ENCODE assay signal across 38 mouse cellular contexts in the genomic region with DNA sequence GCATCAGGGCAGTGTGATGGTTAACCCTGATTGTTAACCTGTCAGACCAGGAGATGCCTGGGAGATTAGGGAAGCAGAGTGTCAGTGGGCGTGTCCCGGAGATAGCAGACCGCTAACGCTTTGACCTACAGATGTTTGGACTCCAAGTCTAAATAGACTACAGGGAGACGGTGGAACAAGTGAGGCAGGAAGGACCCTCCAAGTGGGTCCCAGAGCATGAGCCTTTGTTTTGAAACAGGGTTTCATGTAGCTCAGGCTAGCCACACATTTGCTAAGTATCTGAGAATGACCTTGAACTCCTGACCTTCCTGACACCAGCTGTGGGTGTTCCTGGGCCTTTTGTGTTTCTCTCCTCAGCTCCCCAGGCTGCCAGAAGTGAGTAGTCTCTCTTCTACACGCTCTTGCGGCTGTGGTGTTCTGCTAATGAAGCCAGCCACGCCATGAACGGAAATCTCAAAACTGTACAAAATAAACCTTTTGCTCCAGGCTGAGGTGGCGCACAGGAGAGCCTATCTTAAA. TPM values are rescaled to one million over a fixed set of nuclear protein-coding genes. Genes with fewer than 3 reads are reported as not detected.
DNase-seq lines count a peak whose midpoint lies in the region; ATAC-seq and TF ChIP-seq lines count a peak whose summit lies in the region.
"Had no signal": no experiment of that assay in that cellular context is flagged by ENCODE, and none has a peak within 500 bp of the region (broad histone marks: within the 10 kb centered on the region; RNA-seq: fewer than 3 reads in every experiment).

No protein-coding gene starts in this region.

- intact Hi-C loops in gastrocnemius, adult 2 months (cut with DNase I) = no loop called here

- 53% methylated on average over 10 of the region's 10 CpGs for WGBS in heart, embryonic 13.5 days

- peaks cover 14% of the 10 kb centered on the region for H3K36me3 ChIP-seq in heart, embryonic 13.5 days
- H3K36me3 ChIP-seq in ES-E14 (ENCODE audit: control insufficient read depth, insufficient read depth, low read length, poor library complexity, severe bottlenecking) = peaks cover 10% of the 10 kb centered on the region; the same call in 1 of the 2 replicates
- H3K36me3 ChIP-seq: intestine, embryonic 15.5 days had no signal

- no peak overlapping the region for H3K4me2 ChIP-seq in heart, embryonic 13.5 days
- H3K4me2 ChIP-seq: forebrain, embryonic 12.5 days; hindbrain, embryonic 12.5 days; intestine, embryonic 15.5 days; limb, embryonic 13.5 days; liver, embryonic 11.5 days; midbrain, embryonic 13.5 days; neural tube, embryonic 13.5 days had no signal

- peak overlapping the region; percentile 92 for H3K27ac ChIP-seq in gastrocnemius, adult 2 months
- H3K27ac ChIP-seq in heart, embryonic 13.5 days (replicated peaks) = peak overlapping the region; percentile 12; the same call in 1 of the 2 replicates
- H3K27ac ChIP-seq in ES-E14 (ENCODE audit: insufficient read depth, low read depth, low read length, poor library complexity, severe bottlenecking) = peak overlapping the region; percentile 97
- H3K27ac ChIP-seq: forebrain, embryonic 12.5 days; hindbrain, embryonic 12.5 days; hindbrain, postnatal 0 days; intestine, embryonic 15.5 days; kidney, postnatal 0 days; limb, embryonic 13.5 days; midbrain, embryonic 13.5 days; neural tube, embryonic 13.5 days; stomach, postnatal 0 days had no signal

- ATAC-seq in heart, embryonic 13.5 days (ENCODE audit: extremely low read depth, insufficient number of reproducible peaks, low FRiP score, low TSS enrichment) = no peak
- ATAC-seq in megakaryocyte progenitor cell, adult 5-6 weeks (replicated peaks; ENCODE audit: poor library complexity) = no peak
- ATAC-seq: hindbrain, postnatal 0 days; intestine, embryonic 15.5 days; midbrain, embryonic 13.5 days had no signal

- peaks cover 60% of the 10 kb centered on the region for H3K4me1 ChIP-seq in heart, embryonic 13.5 days
- peaks cover 21 to 24% of the 10 kb centered on the region in 2 experiments for H3K4me1 ChIP-seq in ES-E14 (ENCODE audit: control insufficient read depth in 2 of 2, insufficient read depth in 2 of 2, low read length in 2 of 2, poor library complexity in 1 of 2)
- H3K4me1 ChIP-seq: intestine, embryonic 15.5 days; limb, embryonic 13.5 days; midbrain, embryonic 13.5 days had no signal

- DNase-seq in gastrocnemius, adult 2 months = no peak
- no peak for DNase-seq in gastrocnemius, postnatal 10 days
- DNase-seq in heart, postnatal 4 days = no peak
- peak; percentile 82 for DNase-seq in ES-E14 (ENCODE audit: low read depth, low spot score)
- DNase-seq in yolk sac, embryonic 10.5 days (ENCODE audit: low spot score) = peak; percentile 18
- DNase-seq: adrenal gland, postnatal 10 days; B cell, adult 2 months; gastrocnemius, postnatal 36 days; kidney, adult 8-10 months; kidney, postnatal 4 days; lung, adult 18-20 months; lung, postnatal 4 days; right cerebral cortex, postnatal 4 days; thymus, adult 18-20 months; thymus, postnatal 25 days had no signal

- no peak overlapping the region for H3K4me3 ChIP-seq in gastrocnemius, adult 2 months
- H3K4me3 ChIP-seq in heart, embryonic 13.5 days = no peak overlapping the region
- no peak overlapping the region for H3K4me3 ChIP-seq in ES-E14 (ENCODE audit: insufficient read depth in 1 of 2, low read depth in 1 of 2, low read length in 2 of 2, poor library complexity in 1 of 2, severe bottlenecking in 1 of 2)
- H3K4me3 ChIP-seq: erythroblast, embryonic 14.5 days; forebrain, embryonic 12.5 days; hindbrain, embryonic 12.5 days; intestine, embryonic 15.5 days; limb, embryonic 13.5 days; midbrain, embryonic 13.5 days; neural tube, embryonic 13.5 days had no signal

- H3K9me3 ChIP-seq in heart, embryonic 13.5 days = no peaks in the 10 kb centered on the region
- H3K9me3 ChIP-seq in ES-E14 (ENCODE audit: control insufficient read depth, insufficient read depth, low read depth, low read length) = no peaks in the 10 kb centered on the region
- H3K9me3 ChIP-seq: forebrain, embryonic 12.5 days; hindbrain, embryonic 12.5 days; intestine, embryonic 15.5 days; limb, embryonic 13.5 days; midbrain, embryonic 13.5 days; neural tube, embryonic 13.5 days had no signal

- TF ChIP-seq CTCF in gastrocnemius, adult 2 months (IDR thresholded peaks at IDR 0.05) = no peak

- peaks cover 20% of the 10 kb centered on the region for H3K27me3 ChIP-seq in heart, embryonic 13.5 days (replicated peaks)

- in situ Hi-C loops in ES-E14 (cut with MboI; ENCODE audit: low sequenced_read_pairs in 2 of 2, unreplicated experiment in 2 of 2) = no loop called here

- no peak overlapping the region for H3K9ac ChIP-seq in heart, embryonic 13.5 days
- no peak overlapping the region for H3K9ac ChIP-seq in ES-E14 (ENCODE audit: insufficient read depth, low read depth, low read length, poor library complexity, severe bottlenecking)
- H3K9ac ChIP-seq: forebrain, embryonic 12.5 days; hindbrain, embryonic 12.5 days; intestine, embryonic 15.5 days; limb, embryonic 13.5 days; midbrain, embryonic 13.5 days; neural tube, embryonic 13.5 days had no signal

TF ChIP-seq in ES-E14, 5 proteins besides CTCF, POLR2A, EP300 and RAD21:
- TF ChIP-seq CHD2 (IDR thresholded peaks at IDR 0.05; ENCODE audit: low read depth, low read length) (peak; percentile 43; the same call in 1 of the 2 replicates), ZNF384 (IDR thresholded peaks at IDR 0.05; ENCODE audit: low read depth, low read length) (no peak)
TF ChIP-seq in ES-E14: peak in this region for 1.

RNA-seq across cellular contexts. Expression of gene Fitm2, which starts 9.1 kb away (rescaled TPM):
- 100 to 1,000 TPM in 1 of 2 experiments, 10 to 100 TPM in 1; 73.8 to 106 TPM for total RNA-seq in gastrocnemius, adult 2 months (2021)
- total RNA-seq in gastrocnemius, postnatal 10 days (2021) = 10 to 100 TPM; 32.0 to 35.5 TPM
- 11.7 and 11.9 TPM in 2 replicates for polyA plus RNA-seq in heart, embryonic 13.5 days (2015; fragmentation: Nextera tagmentation; extraction: Ambion mirVana)
- 10 to 100 TPM; 27.8 to 28.1 TPM for total RNA-seq in heart, postnatal 4 days (2021)
- total RNA-seq in ES-E14 (2012; rRNA removed) = 23.4 and 29.8 TPM in 2 replicates
- total RNA-seq in megakaryocyte progenitor cell, adult 5-6 weeks (2015) = 1.5 and 3.2 TPM in 2 replicates
- 5.8 and 6.4 TPM in 2 replicates for total RNA-seq in megakaryocyte progenitor cell, adult 5-6 weeks (2017)

RNA-seq across cellular contexts. Expression of gene Gdap1l1, which starts 25.0 kb away (rescaled TPM):
- not detected for total RNA-seq in gastrocnemius, adult 2 months (2021)
- under 1 TPM; 0.14 to 0.34 TPM for total RNA-seq in gastrocnemius, postnatal 10 days (2021)
- 0.41 and 0.48 TPM in 2 replicates for polyA plus RNA-seq in heart, embryonic 13.5 days (2015; fragmentation: Nextera tagmentation; extraction: Ambion mirVana)
- not detected for total RNA-seq in heart, postnatal 4 days (2021)
- total RNA-seq in ES-E14 (2012; rRNA removed) = 1.1 and 3.1 TPM in 2 replicates
- not detected in 2 replicates for total RNA-seq in megakaryocyte progenitor cell, adult 5-6 weeks (2015)
- not detected in 2 replicates for total RNA-seq in megakaryocyte progenitor cell, adult 5-6 weeks (2017)
- total RNA-seq: gastrocnemius, postnatal 36 days; heart, adult 8-10 months; megakaryocyte-erythroid progenitor cell, adult 5-6 weeks had no signal
- polyA plus RNA-seq: erythroblast, embryonic 14.5 days; heart, postnatal 0 days had no signal

RNA-seq across cellular contexts. Expression of gene R3hdml, which starts 28.8 kb away (rescaled TPM):
- not detected for total RNA-seq in gastrocnemius, adult 2 months (2021)
- total RNA-seq in gastrocnemius, postnatal 10 days (2021) = not detected
- polyA plus RNA-seq in heart, embryonic 13.5 days (2015; fragmentation: Nextera tagmentation; extraction: Ambion mirVana) = not detected in 2 replicates
- total RNA-seq in heart, postnatal 4 days (2021) = not detected
- total RNA-seq in ES-E14 (2012; rRNA removed) = 4.4 and 5.7 TPM in 2 replicates
- total RNA-seq in megakaryocyte progenitor cell, adult 5-6 weeks (2015) = not detected in 2 replicates
- not detected in 2 replicates for total RNA-seq in megakaryocyte progenitor cell, adult 5-6 weeks (2017)
- total RNA-seq: adrenal gland, postnatal 10 days; common myeloid progenitor, adult 5-6 weeks; gastrocnemius, postnatal 36 days; heart, adult 8-10 months; layer of hippocampus, adult 8-10 months; layer of hippocampus, postnatal 25 days; left cerebral cortex, adult 8-10 months; left cerebral cortex, postnatal 36 days; megakaryocyte-erythroid progenitor cell, adult 5-6 weeks had no signal
- polyA plus RNA-seq: erythroblast, embryonic 14.5 days; forebrain, embryonic 12.5 days; heart, postnatal 0 days; hindbrain, embryonic 12.5 days; limb, embryonic 13.5 days; liver, embryonic 11.5 days; midbrain, embryonic 13.5 days; neural tube, embryonic 13.5 days; spleen, adult 2 months had no signal

RNA-seq across cellular contexts. Expression of gene Oser1, which starts 38.8 kb away (rescaled TPM):
- total RNA-seq in gastrocnemius, adult 2 months (2021) = 10 to 100 TPM; 32.4 to 38.2 TPM
- 10 to 100 TPM; 23.6 to 26.5 TPM for total RNA-seq in gastrocnemius, postnatal 10 days (2021)
- polyA plus RNA-seq in heart, embryonic 13.5 days (2015; fragmentation: Nextera tagmentation; extraction: Ambion mirVana) = 54.5 and 57.3 TPM in 2 replicates
- 10 to 100 TPM; 21.6 to 24.2 TPM for total RNA-seq in heart, postnatal 4 days (2021)
- total RNA-seq in ES-E14 (2012; rRNA removed) = 31.5 and 42.0 TPM in 2 replicates
- 87.4 and 102 TPM in 2 replicates for total RNA-seq in megakaryocyte progenitor cell, adult 5-6 weeks (2015)
- total RNA-seq in megakaryocyte progenitor cell, adult 5-6 weeks (2017) = 89.6 and 93.2 TPM in 2 replicates

RNA-seq across cellular contexts. Expression of gene Hnf4a, which starts 43.3 kb away (rescaled TPM):
- total RNA-seq in gastrocnemius, adult 2 months (2021) = not detected
- total RNA-seq in gastrocnemius, postnatal 10 days (2021) = under 1 TPM in 1 of 2 experiments, not detected in 1; 0.23 TPM
- polyA plus RNA-seq in heart, embryonic 13.5 days (2015; fragmentation: Nextera tagmentation; extraction: Ambion mirVana) = 0.20 and 0.71 TPM in 2 replicates
- not detected for total RNA-seq in heart, postnatal 4 days (2021)
- total RNA-seq in ES-E14 (2012; rRNA removed) = 0.90 and 1.1 TPM in 2 replicates
- total RNA-seq in megakaryocyte progenitor cell, adult 5-6 weeks (2015) = 0.07 and 1.1 TPM in 2 replicates
- total RNA-seq in megakaryocyte progenitor cell, adult 5-6 weeks (2017) = 0.75 and 2.6 TPM in 2 replicates
- total RNA-seq: gastrocnemius, postnatal 36 days; heart, adult 8-10 months; layer of hippocampus, adult 8-10 months; layer of hippocampus, postnatal 25 days; left cerebral cortex, adult 8-10 months; left cerebral cortex, postnatal 36 days had no signal
- polyA plus RNA-seq: embryonic facial prominence, embryonic 14.5 days; forebrain, embryonic 12.5 days; heart, postnatal 0 days; hindbrain, embryonic 12.5 days; hindbrain, postnatal 0 days; limb, embryonic 13.5 days; midbrain, embryonic 13.5 days; neural tube, embryonic 13.5 days had no signal

Comparison
In these comparisons a context has a peak if more than half of its experiments do, and no peak if none do; other contexts are left out.
1. DNase-seq: peak in ES-E14 (single experiment) and yolk sac, embryonic 10.5 days (single experiment); none in gastrocnemius, adult 2 months (single experiment), gastrocnemius, postnatal 10 days (single experiment) and heart, postnatal 4 days (single experiment).
2. H3K27ac ChIP-seq: peak in every context shown above with its lines; median percentile 97 in ES-E14; 92 in gastrocnemius, adult 2 months; 12 in heart, embryonic 13.5 days.